Mouse (Mus musculus) spleen, postnatal 14 days (tissue): Measurements from ENCODE around the gene Trim43c.
A peak's percentile ranks its signal among the peaks of the same experiment; 100 is the strongest.
"Not testable (repeated sequence)": the region's sequence is repeated elsewhere in the genome, so short reads cannot be mapped to it uniquely, and the experiment has no call there.

Experiments
- DNase-seq, 2 experiments: peaks; one replicate each; pipeline ENCODE4 v3.0.0; 2021 to 2022; ENCODE audit warnings: low spot score in 2 of 2

Gene Trim43c

DNA sequence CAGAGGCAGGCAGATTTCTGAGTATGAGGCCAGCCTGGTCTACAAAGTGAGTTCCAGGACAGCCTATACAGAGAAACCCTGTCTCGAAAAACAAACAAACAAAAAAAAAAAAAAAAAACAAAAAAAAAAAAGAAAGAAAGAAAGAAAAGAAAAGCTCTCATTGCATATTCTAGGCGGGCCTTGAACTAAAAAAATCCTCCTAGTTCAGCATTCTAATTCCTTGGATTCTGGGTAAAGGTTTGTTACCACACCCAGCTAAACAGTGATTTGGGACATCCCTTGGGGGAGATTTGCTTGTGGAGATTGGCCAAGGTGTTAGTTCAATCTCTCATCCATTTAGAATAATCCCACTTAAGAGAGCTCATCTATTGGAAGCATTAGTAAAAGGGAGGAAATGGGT is at the start of gene Trim43c:
Trim43c (plus strand) TSS at position 301 of the 400 bp plus-strand sequence.
- DNase-seq = not testable (repeated sequence)

DNA sequence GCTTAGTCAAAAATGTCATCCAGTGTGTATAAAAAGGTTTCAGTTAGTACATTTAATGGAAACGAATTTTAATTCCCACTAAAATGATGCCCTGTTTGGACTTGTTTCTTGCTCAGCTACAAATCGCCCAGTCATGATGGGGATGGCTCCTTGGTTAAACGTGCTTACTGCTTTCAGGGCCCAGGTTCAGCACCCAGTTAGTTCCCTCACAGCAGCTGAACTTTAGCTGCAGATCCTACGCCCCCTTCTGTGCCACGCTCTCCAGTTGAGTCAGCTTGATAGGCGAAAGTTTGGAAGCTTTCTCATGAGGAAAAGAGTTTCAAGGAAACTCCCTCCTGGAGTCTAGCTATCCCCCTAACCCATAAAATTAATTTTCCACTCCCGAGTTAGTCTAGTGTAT is 14.1 kb downstream of the Trim43c start:
- not testable (repeated sequence) for DNase-seq

DNA sequence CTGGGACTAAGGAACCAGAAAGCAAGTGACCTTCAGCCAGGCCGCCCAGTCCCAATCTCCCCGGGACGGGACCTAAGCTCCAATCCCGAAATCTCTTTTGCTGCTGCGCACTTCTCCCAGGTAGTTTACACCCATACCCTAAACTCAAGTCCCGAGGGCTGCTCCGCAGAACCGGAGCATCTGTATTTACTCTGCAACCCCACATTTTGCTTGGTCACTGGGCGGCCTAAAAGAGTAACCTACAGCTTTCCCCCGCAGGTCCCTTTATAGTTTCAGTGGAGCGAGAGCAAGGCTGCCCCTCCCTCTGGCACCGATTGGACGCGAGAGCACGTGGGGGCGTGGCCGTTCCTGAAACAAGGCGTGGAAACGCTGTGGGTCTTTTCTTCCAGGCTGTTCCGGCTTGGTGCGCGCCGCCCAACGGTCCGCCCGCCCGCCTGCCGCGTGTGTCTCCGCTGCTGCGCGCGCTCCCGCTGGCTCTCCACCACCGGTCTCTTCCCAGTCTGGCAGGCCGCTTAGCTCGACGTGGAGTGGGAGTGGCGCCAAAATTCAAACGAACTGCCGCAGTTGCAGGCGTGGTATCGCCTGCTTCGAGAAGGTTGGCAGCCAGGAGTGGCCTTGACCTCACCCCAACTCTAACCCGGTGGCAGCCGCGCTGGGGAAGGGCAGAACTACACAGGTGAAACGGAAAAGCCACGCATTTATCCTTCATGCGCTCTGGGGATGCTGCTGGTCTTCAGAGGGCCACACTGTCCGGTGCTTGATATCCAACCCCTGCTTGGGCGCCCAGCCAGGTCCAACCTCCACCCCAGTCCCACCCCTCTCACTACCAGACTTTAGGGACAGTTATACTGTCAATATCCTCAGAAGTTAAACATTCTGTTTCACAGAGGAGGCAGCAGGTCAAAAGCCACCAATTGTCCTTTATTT is 19.9 kb downstream of the Trim43c start:
- peak; percentile 51 to 59 for DNase-seq
